Mouse (Mus musculus): Measurements from ENCODE around the gene Agtr1a.

Gene Agtr1a

GRCm38 (mm10) chr13:30364097-30364625, 27.9 kb downstream of the Agtr1a start:
- DNase-seq (ENCODE audit: low spot score), result no peak

- no peak for DNase-seq (ENCODE audit: low spot score)
Measured at GRCm38 (mm10) chr13:30364780-30365179, 28.5 kb downstream of the Agtr1a start.

GRCm38 (mm10) chr13:30365378-30365777, 29.1 kb downstream of the Agtr1a start:
- DNase-seq (ENCODE audit: low spot score), result no peak

- DNase-seq (ENCODE audit: low spot score), result no peak
Measured at GRCm38 (mm10) chr13:30368116-30368515, 31.9 kb downstream of the Agtr1a start.

GRCm38 (mm10) chr13:30368746-30369145, 32.5 kb downstream of the Agtr1a start:
- no peak for DNase-seq (ENCODE audit: low spot score)

GRCm38 (mm10) chr13:30378868-30379267, 42.6 kb downstream of the Agtr1a start:
- DNase-seq (ENCODE audit: low spot score), result no peak

- DNase-seq (ENCODE audit: low spot score), result no peak
Measured at GRCm38 (mm10) chr13:30385183-30385582, 48.9 kb downstream of the Agtr1a start.

GRCm38 (mm10) chr13:30394123-30394522, 57.9 kb downstream of the Agtr1a start:
- no peak for DNase-seq (ENCODE audit: low spot score)

GRCm38 (mm10) chr13:30396431-30396830, 60.2 kb downstream of the Agtr1a start:
- DNase-seq (ENCODE audit: low spot score), result no peak

GRCm38 (mm10) chr13:30398852-30399251, 62.6 kb downstream of the Agtr1a start:
- DNase-seq (ENCODE audit: low spot score), result no peak

- DNase-seq (ENCODE audit: low spot score), result no peak
Measured at GRCm38 (mm10) chr13:30400621-30401020, 64.4 kb downstream of the Agtr1a start.

GRCm38 (mm10) chr13:30403874-30404273, 67.6 kb downstream of the Agtr1a start:
- DNase-seq (ENCODE audit: low spot score), result no peak

- no peak for DNase-seq (ENCODE audit: low spot score)
Measured at GRCm38 (mm10) chr13:30418611-30419010, 82.4 kb downstream of the Agtr1a start.

- no peak for DNase-seq (ENCODE audit: low spot score)
Measured at GRCm38 (mm10) chr13:30427008-30427407, 90.8 kb downstream of the Agtr1a start.

GRCm38 (mm10) chr13:30427436-30427835, 91.2 kb downstream of the Agtr1a start:
- DNase-seq (ENCODE audit: low spot score), result no peak
